ENCODE assay signal across 15 mouse cellular contexts in the genomic region with DNA sequence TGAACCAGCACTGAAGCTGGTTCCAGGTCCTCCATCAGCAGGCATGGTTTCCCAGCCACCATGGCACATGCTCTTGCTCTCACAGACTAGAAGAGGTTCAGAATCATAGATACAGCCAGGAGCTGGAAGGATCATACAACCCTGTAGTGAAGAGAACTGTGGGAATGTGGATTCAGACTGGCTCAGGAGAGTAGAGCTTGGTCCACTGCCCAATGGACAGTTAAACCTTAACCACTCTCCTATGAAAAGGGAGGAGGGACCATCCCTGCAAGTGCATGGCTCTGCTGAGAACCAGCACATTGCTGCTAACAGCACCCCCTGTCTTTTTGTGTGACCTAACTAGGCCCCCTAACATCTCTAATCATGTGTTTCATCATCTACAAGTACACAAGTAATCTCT. TPM values are rescaled to one million over a fixed set of nuclear protein-coding genes. Genes with fewer than 3 reads are reported as not detected.
"Had no signal": no experiment of that assay in that cellular context is flagged by ENCODE, and none has a peak within 500 bp of the region (broad histone marks: within the 10 kb centered on the region; RNA-seq: fewer than 3 reads in every experiment).

No protein-coding gene starts in this region.

- H3K4me1 ChIP-seq: limb, embryonic 15.5 days; neural tube, embryonic 12.5 days had no signal

- H3K27me3 ChIP-seq: limb, embryonic 15.5 days; neural tube, embryonic 12.5 days had no signal

- H3K36me3 ChIP-seq: limb, embryonic 15.5 days; neural tube, embryonic 12.5 days had no signal

- H3K9ac ChIP-seq: limb, embryonic 15.5 days; neural tube, embryonic 12.5 days had no signal

- H3K4me3 ChIP-seq: limb, embryonic 15.5 days; neural tube, embryonic 12.5 days had no signal

- DNase-seq: layer of hippocampus, adult 9-11 months; layer of hippocampus, postnatal 36 days; lung, adult 2 months; lung, postnatal 36 days; midbrain, embryonic 14.5 days; right cerebral cortex, postnatal 4 days; spleen, adult 18-20 months; thymus, adult 2 months; thymus, postnatal 36 days had no signal

- H3K27ac ChIP-seq: limb, embryonic 15.5 days; neural tube, embryonic 12.5 days had no signal

- ATAC-seq: hindbrain, embryonic 16.5 days; inflammation-experienced regulatory T-cells, adult 6 months; intestine, postnatal 0 days; lung, postnatal 0 days had no signal

- H3K9me3 ChIP-seq: limb, embryonic 15.5 days; neural tube, embryonic 12.5 days had no signal

- H3K4me2 ChIP-seq: limb, embryonic 15.5 days; neural tube, embryonic 12.5 days had no signal

RNA-seq across cellular contexts. Expression of a gene that starts 50.0 kb away (rescaled TPM):
- polyA plus RNA-seq: inflammation-experienced regulatory T-cells, adult 6 months had no signal
